Mouse (Mus musculus) neural tube, embryonic 11.5 days (tissue): ENCODE data around the gene Ap3b1. TPM values are rescaled to one million over a fixed set of nuclear protein-coding genes. Genes with fewer than 3 reads are reported as not detected.

ENCODE experiments used
- ATAC-seq: fragments of 200-750 bp; cut with Nextera tagmentation; 2 replicates; pipeline ENCODE4 v1.8.0; 2017; ENCODE audit warnings: moderate number of reproducible peaks, mild to moderate bottlenecking, moderate TSS enrichment, moderate library complexity; ENCODE audit not compliant: insufficient read depth, low FRiP score, low TSS enrichment
- DNase-seq: peaks from one replicate; pipeline ENCODE4 v3.0.0-alpha.2; 2015; ENCODE audit warnings: low spot score
- H3K27ac ChIP-seq: fragments of 300-500 bp; sonication (generic); 2 replicates; pipeline ENCODE4 v1.5.1; 2014; ENCODE audit warnings: low read depth, mild to moderate bottlenecking, low read length
- H3K27me3 ChIP-seq: fragments of 300-500 bp; sonication (generic); 2 replicates; pipeline ENCODE4 v1.6.1; 2014; ENCODE audit warnings: mild to moderate bottlenecking, low read length, mixed read lengths; ENCODE audit not compliant: control insufficient read depth, insufficient read depth
- H3K36me3 ChIP-seq: fragments of 300-500 bp; sonication (generic); 2 replicates; pipeline ENCODE4 v1.6.1; 2014; ENCODE audit warnings: mild to moderate bottlenecking, low read length, moderate library complexity, mixed read lengths; ENCODE audit not compliant: control insufficient read depth, insufficient read depth
- H3K4me1 ChIP-seq: fragments of 300-500 bp; sonication (generic); 2 replicates; pipeline ENCODE4 v1.6.1; 2014; ENCODE audit warnings: low read length, mixed read lengths; ENCODE audit not compliant: control insufficient read depth, insufficient read depth
- H3K4me2 ChIP-seq: fragments of 300-500 bp; sonication (generic); 2 replicates; pipeline ENCODE4 v1.6.1; 2014; ENCODE audit warnings: low read depth, mild to moderate bottlenecking, moderate library complexity
- H3K4me3 ChIP-seq: fragments of 300-500 bp; sonication (generic); 2 replicates; pipeline ENCODE4 v1.5.1; 2014; ENCODE audit warnings: low read depth, low read length
- H3K9ac ChIP-seq: fragments of 300-500 bp; sonication (generic); 2 replicates; pipeline ENCODE4 v1.6.1; 2014; ENCODE audit warnings: mild to moderate bottlenecking, low read length
- H3K9me3 ChIP-seq: fragments of 300-500 bp; sonication (generic); 2 replicates; pipeline ENCODE4 v1.6.1; 2016; ENCODE audit warnings: low read length; ENCODE audit not compliant: control insufficient read depth
- WGBS: fragments of 180-500 bp; shearing (Covaris S2); extraction: QIAGEN DNeasy Blood & Tissue Kit; methylation state at CpG from one replicate; pipeline ENCODE4 v1.1.7; 2014; 5-methylcytosine and 5-hydroxymethylcytosine counted together
- microRNA-seq: library from miRNA; unstranded; fragments of <30 nt; microRNA quantifications from one replicate; pipeline ENCODE4, GENCODE M21; 2016
- polyA plus RNA-seq: library from polyadenylated mRNA; unstranded; fragments of >200 nt; fragmentation: Nextera tagmentation; extraction: Ambion mirVana; gene quantifications from 2 replicates; pipeline ENCODE4 v1.2.1, GENCODE M21; 2014

The Ap3b1 gene
- polyA plus RNA-seq, 1 experiment from 2014 or later, result 37.2 TPM

- H3K4me1 ChIP-seq, result peaks cover 6% of the 10 kb centered on the region
- H3K27ac ChIP-seq, result peak overlapping the region; percentile 35; the same call in 1 of the 2 replicates
- no peaks in the 10 kb centered on the region for H3K9me3 ChIP-seq
- DNase-seq (peak; percentile 77), ATAC-seq (peak; percentile 94)
- no peaks in the 10 kb centered on the region for H3K36me3 ChIP-seq
- 0 out of 2 replicates have a peak overlapping the region, but pooled peaks have one; percentile 18 for H3K9ac ChIP-seq
- 2% methylated on average over 11 of the region's 11 CpGs for WGBS
- peaks cover 72% of the 10 kb centered on the region for H3K27me3 ChIP-seq
- no peak overlapping the region for H3K4me3 ChIP-seq
- H3K4me2 ChIP-seq, result no peak overlapping the region
These were observed 249.7 kb downstream of the Ap3b1 start for GRCm38 (mm10) chr13:94608420-94608831.

GRCm38 (mm10) chr13:94608947-94609346 is 250.2 kb downstream of the Ap3b1 start:
- Histone ChIP-seq H3K36me3 (no peaks in the 10 kb centered on the region), H3K4me2 (no peak overlapping the region), H3K9me3 (no peaks in the 10 kb centered on the region), H3K9ac (no peak overlapping the region), H3K4me1 (peaks cover 6% of the 10 kb centered on the region), H3K27me3 (peaks cover 71% of the 10 kb centered on the region), H3K4me3 (no peak overlapping the region), H3K27ac (peak overlapping the region; percentile 35; the same call in 1 of the 2 replicates)
- WGBS, result 51% methylated on average over 10 of the region's 10 CpGs
- peak; percentile 40; the same call in 1 of the 2 replicates for ATAC-seq
- peak; percentile 22 for DNase-seq

Small RNA genes within 50 kb of the gene (microRNA-seq; reads per million reads assigned to microRNA genes)
- not detected for gene Gm25109

Other genes with a start within 250 kb of the Ap3b1 start
- gene Scamp1, start 73.1 kb upstream of the Ap3b1 start, polyA plus RNA-seq, result 39.2 and 46.4 TPM in 2 replicates